Mouse (Mus musculus) stomach, postnatal 0 days (tissue): ENCODE measurements around the gene Tnfrsf19.

Experiments
- CTCF ChIP-seq: IDR thresholded peaks from 2 replicates; pipeline ENCODE4 v1.5.1; 2016; ENCODE audit warnings: antibody characterized with exemption, low read depth, mild to moderate bottlenecking, moderate library complexity
- EP300 ChIP-seq: optimal IDR thresholded peaks from 2 replicates; pipeline ENCODE3; 2016; ENCODE audit warnings: antibody characterized with exemption

DNA sequence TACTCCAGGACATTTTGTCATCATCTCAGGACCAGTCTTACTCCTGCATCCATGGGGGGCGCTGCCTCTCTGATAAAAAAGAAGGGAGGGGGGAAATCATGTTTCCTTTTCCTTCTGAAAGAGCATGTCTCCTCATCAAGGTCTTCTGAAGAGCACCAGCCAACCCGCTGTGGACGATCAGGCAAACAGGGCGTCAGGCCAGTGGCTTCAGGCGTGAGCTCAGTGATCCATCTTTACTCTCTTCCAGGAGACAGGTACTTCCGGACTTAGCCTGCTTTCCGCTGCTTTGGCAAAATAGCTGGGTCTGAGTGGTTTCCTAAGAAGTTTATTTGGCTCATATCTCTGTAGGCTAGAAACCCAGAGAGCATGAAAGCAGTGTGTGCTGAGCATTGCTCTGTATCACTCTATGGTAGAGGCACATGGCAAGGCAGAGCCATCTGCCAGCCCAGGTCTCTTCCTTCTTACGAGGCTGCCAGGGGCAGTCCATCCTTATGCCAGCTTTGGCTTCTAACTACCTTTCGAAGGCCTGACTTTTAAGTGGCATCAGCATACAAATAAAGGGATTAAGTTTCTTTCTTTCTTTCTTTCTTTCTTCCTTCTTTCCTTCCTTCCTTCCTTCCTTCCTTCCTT, 13.1 kb upstream of the Tnfrsf19 start:
- TF ChIP-seq CTCF = no peak
- TF ChIP-seq EP300 = no peak
